In the genomic region with DNA sequence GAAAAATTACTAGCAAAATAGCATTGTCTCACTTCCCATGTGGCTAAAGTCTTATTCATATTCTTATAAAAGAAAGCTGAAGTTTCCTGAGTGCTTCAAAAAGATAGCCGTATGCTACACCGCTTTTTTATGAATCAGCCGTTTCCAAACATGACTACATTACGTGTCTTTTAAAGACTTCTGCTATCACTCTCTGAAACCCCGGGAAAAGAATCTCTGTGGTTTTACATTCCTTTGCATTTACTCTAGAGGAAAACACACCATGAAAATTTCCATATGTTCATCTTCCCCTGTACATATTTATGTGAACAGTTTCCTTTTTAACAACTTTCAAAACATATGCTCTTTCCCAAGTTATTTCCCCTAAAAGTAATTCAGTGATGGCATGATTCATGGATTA, we compare ENCODE assay signal across 22 mouse cellular contexts.
A peak's percentile ranks its signal among the peaks of the same experiment; 100 is the strongest.
DNase-seq lines count a peak whose midpoint lies in the region; ATAC-seq and TF ChIP-seq lines count a peak whose summit lies in the region.
"Had no signal": no experiment of that assay in that cellular context is flagged by ENCODE, and none has a peak within 500 bp of the region (broad histone marks: within the 10 kb centered on the region; RNA-seq: fewer than 3 reads in every experiment).

No protein-coding gene starts in this region.

- 57% methylated on average over 5 of the region's 5 CpGs for WGBS in kidney, postnatal 0 days
- 37% methylated on average over 5 of the region's 5 CpGs for WGBS in stomach, embryonic 15.5 days
- WGBS in stomach, postnatal 0 days: 46% methylated on average over 5 of the region's 5 CpGs
- 29% methylated on average over 5 of the region's 5 CpGs for WGBS in embryonic facial prominence, embryonic 14.5 days
- WGBS in hindbrain, embryonic 16.5 days: 89% methylated on average over 5 of the region's 5 CpGs

- H3K9me3 ChIP-seq in kidney, postnatal 0 days (replicated peaks; ENCODE audit: low read length): no peaks in the 10 kb centered on the region
- no peaks in the 10 kb centered on the region for H3K9me3 ChIP-seq in stomach, embryonic 15.5 days
- H3K9me3 ChIP-seq in stomach, postnatal 0 days (ENCODE audit: control insufficient read depth, low read length): no peaks in the 10 kb centered on the region
- H3K9me3 ChIP-seq in embryonic facial prominence, embryonic 14.5 days (ENCODE audit: control insufficient read depth, low read length): no peaks in the 10 kb centered on the region
- no peaks in the 10 kb centered on the region for H3K9me3 ChIP-seq in hindbrain, embryonic 16.5 days (ENCODE audit: control insufficient read depth, low read length)
- H3K9me3 ChIP-seq: forebrain, embryonic 12.5 days; G1E; heart, embryonic 15.5 days; hindbrain, embryonic 13.5 days had no signal

- H3K4me2 ChIP-seq in kidney, postnatal 0 days (ENCODE audit: low read length): no peak overlapping the region
- no peak overlapping the region for H3K4me2 ChIP-seq in stomach, embryonic 15.5 days
- no peak overlapping the region for H3K4me2 ChIP-seq in stomach, postnatal 0 days (replicated peaks; ENCODE audit: low read depth)
- no peak overlapping the region for H3K4me2 ChIP-seq in embryonic facial prominence, embryonic 14.5 days (ENCODE audit: low read depth, low read length)
- no peak overlapping the region for H3K4me2 ChIP-seq in hindbrain, embryonic 16.5 days (ENCODE audit: low read length)
- H3K4me2 ChIP-seq: forebrain, embryonic 12.5 days; heart, embryonic 11.5 days; heart, embryonic 15.5 days; hindbrain, embryonic 13.5 days had no signal

- H3K27ac ChIP-seq in kidney, postnatal 0 days: no peak overlapping the region
- peak overlapping the region; percentile 16; the same call in 1 of the 2 replicates for H3K27ac ChIP-seq in stomach, embryonic 15.5 days
- no peak overlapping the region for H3K27ac ChIP-seq in stomach, postnatal 0 days (replicated peaks)
- 0 out of 2 replicates have a peak overlapping the region, but pooled peaks have one; percentile 35 for H3K27ac ChIP-seq in embryonic facial prominence, embryonic 14.5 days (replicated peaks; ENCODE audit: low read depth, low read length)
- no peak overlapping the region for H3K27ac ChIP-seq in hindbrain, embryonic 16.5 days (ENCODE audit: low read depth, low read length)
- H3K27ac ChIP-seq: forebrain, embryonic 12.5 days; heart, embryonic 15.5 days; hindbrain, embryonic 13.5 days had no signal

- no peaks in the 10 kb centered on the region for H3K27me3 ChIP-seq in kidney, postnatal 0 days (ENCODE audit: insufficient read depth, low read length)
- H3K27me3 ChIP-seq in stomach, embryonic 15.5 days (replicated peaks): no peaks in the 10 kb centered on the region
- no peaks in the 10 kb centered on the region for H3K27me3 ChIP-seq in stomach, postnatal 0 days (ENCODE audit: control insufficient read depth, insufficient read depth, low read length)
- H3K27me3 ChIP-seq in embryonic facial prominence, embryonic 14.5 days (replicated peaks; ENCODE audit: control insufficient read depth, insufficient read depth, low read length): no peaks in the 10 kb centered on the region
- H3K27me3 ChIP-seq in hindbrain, embryonic 16.5 days (replicated peaks; ENCODE audit: control insufficient read depth, insufficient read depth, low read length): no peaks in the 10 kb centered on the region
- H3K27me3 ChIP-seq: forebrain, embryonic 12.5 days; heart, embryonic 15.5 days; hindbrain, embryonic 13.5 days had no signal

- DNase-seq in kidney, postnatal 0 days (ENCODE audit: low spot score): peak; percentile 74
- DNase-seq in kidney, postnatal 36 days: no peak
- no peak for DNase-seq in stomach, postnatal 0 days (ENCODE audit: low spot score)
- peak; percentile 75 for DNase-seq in embryonic facial prominence, embryonic 14.5 days (ENCODE audit: low spot score)
- DNase-seq: adrenal gland, postnatal 10 days; B cell, adult 2 months; cerebellum, adult 11-12 months; cerebellum, adult 9-10 months; cerebellum, postnatal 36 days; gastrocnemius, postnatal 10 days; heart, adult 18-20 months; heart, postnatal 14 days had no signal

- no peak overlapping the region for H3K9ac ChIP-seq in kidney, postnatal 0 days (ENCODE audit: low read depth, low read length)
- H3K9ac ChIP-seq in stomach, embryonic 15.5 days: no peak overlapping the region
- H3K9ac ChIP-seq in stomach, postnatal 0 days (ENCODE audit: low read length): no peak overlapping the region
- no peak overlapping the region for H3K9ac ChIP-seq in embryonic facial prominence, embryonic 14.5 days (ENCODE audit: low read depth, low read length)
- H3K9ac ChIP-seq in hindbrain, embryonic 16.5 days (ENCODE audit: low read depth, low read length): no peak overlapping the region
- H3K9ac ChIP-seq: forebrain, embryonic 12.5 days; heart, embryonic 15.5 days; hindbrain, embryonic 13.5 days had no signal

- ATAC-seq in kidney, postnatal 0 days (replicated peaks; ENCODE audit: low FRiP score, low read depth): no peak
- ATAC-seq in stomach, embryonic 15.5 days (ENCODE audit: insufficient read depth, low FRiP score, low read depth): no peak
- ATAC-seq in stomach, postnatal 0 days (ENCODE audit: low FRiP score, low TSS enrichment): no peak
- ATAC-seq in embryonic facial prominence, embryonic 14.5 days (ENCODE audit: low read depth): no peak
- ATAC-seq in inflammation-experienced regulatory T-cells, adult 6 months: no peak
- no peak for ATAC-seq in hindbrain, embryonic 16.5 days
- ATAC-seq: CD4-positive, CD25-positive, alpha-beta regulatory T cell, adult 4 months; intestine, embryonic 16.5 days had no signal

- H3K36me3 ChIP-seq in kidney, postnatal 0 days (ENCODE audit: insufficient read depth, low read length): no peaks in the 10 kb centered on the region
- H3K36me3 ChIP-seq in stomach, embryonic 15.5 days: no peaks in the 10 kb centered on the region
- H3K36me3 ChIP-seq in stomach, postnatal 0 days (ENCODE audit: control insufficient read depth, insufficient read depth, low read length): no peaks in the 10 kb centered on the region
- no peaks in the 10 kb centered on the region for H3K36me3 ChIP-seq in embryonic facial prominence, embryonic 14.5 days (ENCODE audit: control insufficient read depth, insufficient read depth, low read length)
- H3K36me3 ChIP-seq in hindbrain, embryonic 16.5 days (ENCODE audit: control insufficient read depth, insufficient read depth, low read length): no peaks in the 10 kb centered on the region
- H3K36me3 ChIP-seq: forebrain, embryonic 12.5 days; G1E; heart, embryonic 15.5 days; hindbrain, embryonic 13.5 days had no signal

- no peaks in the 10 kb centered on the region for H3K4me1 ChIP-seq in kidney, postnatal 0 days (replicated peaks; ENCODE audit: insufficient read depth, low read length)
- no peaks in the 10 kb centered on the region for H3K4me1 ChIP-seq in stomach, embryonic 15.5 days
- no peaks in the 10 kb centered on the region for H3K4me1 ChIP-seq in stomach, postnatal 0 days (replicated peaks; ENCODE audit: control insufficient read depth, insufficient read depth)
- peaks cover 5% of the 10 kb centered on the region; the same call in 1 of the 2 replicates for H3K4me1 ChIP-seq in embryonic facial prominence, embryonic 14.5 days (ENCODE audit: control insufficient read depth, insufficient read depth, low read length)
- H3K4me1 ChIP-seq in hindbrain, embryonic 16.5 days (ENCODE audit: control insufficient read depth, insufficient read depth, low read depth, low read length): no peaks in the 10 kb centered on the region
- H3K4me1 ChIP-seq: forebrain, embryonic 12.5 days; heart, embryonic 15.5 days; hindbrain, embryonic 13.5 days had no signal

- no peak for TF ChIP-seq CTCF in kidney, postnatal 0 days (IDR thresholded peaks at IDR 0.05; ENCODE audit: low read depth)
- TF ChIP-seq CTCF in stomach, postnatal 0 days (IDR thresholded peaks at IDR 0.05; ENCODE audit: low read depth): no peak

- H3K4me3 ChIP-seq in kidney, postnatal 0 days (replicated peaks; ENCODE audit: low read depth, low read length): no peak overlapping the region
- H3K4me3 ChIP-seq in stomach, embryonic 15.5 days (replicated peaks): no peak overlapping the region
- H3K4me3 ChIP-seq in stomach, postnatal 0 days (ENCODE audit: low read depth, low read length): no peak overlapping the region
- H3K4me3 ChIP-seq in embryonic facial prominence, embryonic 14.5 days (ENCODE audit: low read depth, low read length): no peak overlapping the region
- H3K4me3 ChIP-seq in hindbrain, embryonic 16.5 days (ENCODE audit: low read length): no peak overlapping the region
- H3K4me3 ChIP-seq: forebrain, embryonic 12.5 days; heart, embryonic 15.5 days; hindbrain, embryonic 13.5 days had no signal

- TF ChIP-seq EP300 in stomach, postnatal 0 days (optimal IDR thresholded peaks at IDR 0.05): no peak

Comparison
In these comparisons a context has a peak if more than half of its experiments do, and no peak if none do; other contexts are left out.
1. DNase-seq: peak in kidney, postnatal 0 days (single experiment) and embryonic facial prominence, embryonic 14.5 days (single experiment); none in kidney, postnatal 36 days (0 of 2) and stomach, postnatal 0 days (single experiment).
2. H3K27ac ChIP-seq: peak in stomach, embryonic 15.5 days (single experiment) and embryonic facial prominence, embryonic 14.5 days (single experiment); none in kidney, postnatal 0 days (single experiment), stomach, postnatal 0 days (single experiment) and hindbrain, embryonic 16.5 days (single experiment).